Mouse (Mus musculus) CH12F3 (cell line): ENCODE results near the gene Apln.

Experiments
- in situ Hi-C: fragments of 300-500 bp; cut with MboI; formaldehyde crosslinking; loops from 2 replicates; pipeline ENCODE4 v1.14.3; 2020; ENCODE audit warnings: low sequenced_read_pairs

Apln gene

GRCm38 (mm10) chrX:48034144-48035113 lies at the start of gene Apln:
Gene Apln (minus strand): TSS chrX:48034853.
- in situ Hi-C loops = no loop called here

GRCm38 (mm10) chrX:48082364-48082763 lies 47.7 kb upstream of the Apln start:
- in situ Hi-C loops = no loop called here

- in situ Hi-C loops = no loop called here
These were observed 42.3 kb upstream of the Apln start for GRCm38 (mm10) chrX:48076806-48077425.

- in situ Hi-C loops = no loop called here
These were observed 40.0 kb upstream of the Apln start for GRCm38 (mm10) chrX:48074691-48075090.

GRCm38 (mm10) chrX:48072401-48072800 lies 37.7 kb upstream of the Apln start:
- in situ Hi-C loops = no loop called here

- in situ Hi-C loops = no loop called here
These were observed 37.3 kb upstream of the Apln start for GRCm38 (mm10) chrX:48071961-48072360.

- in situ Hi-C loops = no loop called here
These were observed 32.2 kb upstream of the Apln start for GRCm38 (mm10) chrX:48066891-48067290.

GRCm38 (mm10) chrX:48064166-48064853 lies 29.7 kb upstream of the Apln start:
- in situ Hi-C loops = no loop called here

GRCm38 (mm10) chrX:48062481-48062880 lies 27.8 kb upstream of the Apln start:
- in situ Hi-C loops = no loop called here

GRCm38 (mm10) chrX:48054186-48055015 lies 19.7 kb upstream of the Apln start:
- in situ Hi-C loops = no loop called here

- in situ Hi-C loops = no loop called here
These were observed 19.1 kb upstream of the Apln start for GRCm38 (mm10) chrX:48053743-48054142.

- in situ Hi-C loops = no loop called here
These were observed 11.7 kb upstream of the Apln start for GRCm38 (mm10) chrX:48046315-48046714.

GRCm38 (mm10) chrX:48044261-48044660 lies 9.6 kb upstream of the Apln start:
- in situ Hi-C loops = no loop called here

- in situ Hi-C loops = no loop called here
These were observed 8.1 kb upstream of the Apln start for GRCm38 (mm10) chrX:48042748-48043147.

- in situ Hi-C loops = no loop called here
These were observed 5.7 kb upstream of the Apln start for GRCm38 (mm10) chrX:48040379-48040778.

GRCm38 (mm10) chrX:48033766-48034143 lies 898 bp downstream of the Apln start:
- in situ Hi-C loops = no loop called here

GRCm38 (mm10) chrX:48033024-48033423 lies 1.6 kb downstream of the Apln start:
- in situ Hi-C loops = no loop called here

- in situ Hi-C loops = no loop called here
These were observed 2.8 kb downstream of the Apln start for GRCm38 (mm10) chrX:48031866-48032265.

GRCm38 (mm10) chrX:48030593-48030992 lies 4.1 kb downstream of the Apln start:
- in situ Hi-C loops = no loop called here

- in situ Hi-C loops = no loop called here
These were observed 11.8 kb downstream of the Apln start for GRCm38 (mm10) chrX:48022811-48023210.

GRCm38 (mm10) chrX:48019940-48020339 lies 14.7 kb downstream of the Apln start:
- in situ Hi-C loops = no loop called here
